Mouse (Mus musculus) midbrain, embryonic 12.5 days (tissue): ENCODE data around the gene Spty2d1. TPM values are rescaled to one million over a fixed set of nuclear protein-coding genes. Genes with fewer than 3 reads are reported as not detected.

ENCODE experiments used
- polyA plus RNA-seq: library from polyadenylated mRNA; unstranded; fragments of >200 nt; fragmentation: Nextera tagmentation; extraction: Ambion mirVana; gene quantifications from 2 replicates; pipeline ENCODE4 v1.2.1, GENCODE M21; 2016

Spty2d1 gene
- polyA plus RNA-seq, 1 experiment from 2014 or later, result 14.0 TPM

Other genes with a start within 250 kb of the Spty2d1 start
- gene Hps5, start 212.3 kb downstream of the Spty2d1 start, polyA plus RNA-seq, result 23.8 and 24.9 TPM in 2 replicates
- gene Gtf2h1, start 212.3 kb downstream of the Spty2d1 start, polyA plus RNA-seq, result 51.5 and 52.1 TPM in 2 replicates
- gene Ldha, start 166.9 kb downstream of the Spty2d1 start, polyA plus RNA-seq, result 802 and 809 TPM in 2 replicates
- gene Ldhc, start 147.2 kb downstream of the Spty2d1 start, polyA plus RNA-seq, result 0.22 TPM in 1 of 2 replicates, not detected in the other
- gene Tsg101, start 88.4 kb downstream of the Spty2d1 start, polyA plus RNA-seq, result 318 and 322 TPM in 2 replicates
- gene Uevld, start 49.9 kb downstream of the Spty2d1 start, polyA plus RNA-seq, result 11.8 and 12.1 TPM in 2 replicates
- not detected in 2 replicates for gene Gm9999, start 24.8 kb downstream of the Spty2d1 start, polyA plus RNA-seq
- 16.6 and 17.4 TPM in 2 replicates for gene Tmem86a, start 42.2 kb upstream of the Spty2d1 start, polyA plus RNA-seq
- gene Ptpn5, start 125.3 kb upstream of the Spty2d1 start, polyA plus RNA-seq, result 46.4 and 51.5 TPM in 2 replicates
- gene Mrgpra6, start 196.5 kb upstream of the Spty2d1 start, polyA plus RNA-seq, result not detected in 2 replicates
- gene Mrgpra9, start 244.4 kb upstream of the Spty2d1 start, polyA plus RNA-seq, result not detected in 2 replicates